Mouse (Mus musculus): ENCODE results near the gene Ndufc2. TPM values are rescaled to one million over a fixed set of nuclear protein-coding genes. Genes with fewer than 3 reads are reported as not detected.

Gene Ndufc2
- total and polyA plus RNA-seq, 3 experiments = 346 to 533 (median 483) TPM

DNA sequence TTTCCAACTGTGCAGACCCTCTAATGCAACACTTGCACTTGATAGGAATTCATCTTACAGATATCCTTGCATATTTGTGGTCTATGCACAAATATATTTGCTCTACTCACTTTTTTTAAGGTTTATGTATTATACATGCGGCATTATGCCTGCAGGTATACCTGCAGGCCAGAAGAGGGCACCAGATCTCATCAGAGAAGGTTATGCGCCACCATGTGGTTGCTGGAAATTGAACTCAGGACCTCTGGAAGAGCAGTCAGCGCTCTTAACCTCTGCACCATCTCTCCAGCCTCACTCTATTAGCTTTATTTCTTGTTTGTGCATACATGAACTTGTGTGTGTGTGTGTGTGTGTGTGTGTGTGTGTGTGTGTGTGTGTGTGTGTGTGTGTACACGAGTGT, 38.3 kb upstream of the Ndufc2 start:
- peaks cover 1% of the 10 kb centered on the region; the same call in 1 of the 2 replicates for H3K4me1 ChIP-seq (ENCODE audit: control insufficient read depth, insufficient read depth, low read length)
- TF ChIP-seq POLR2A (IDR thresholded peaks at IDR 0.05; ENCODE audit: insufficient read depth, low read depth, low read length) (no peak), EP300 (IDR thresholded peaks at IDR 0.05; ENCODE audit: insufficient read depth, low read depth, low read length) (no peak), CTCF (IDR thresholded peaks at IDR 0.05) (peak; percentile 80)
- no peaks in the 10 kb centered on the region for H3K36me3 ChIP-seq (ENCODE audit: control insufficient read depth, insufficient read depth, low read length)
- no peak overlapping the region for H3K4me3 ChIP-seq
- H3K79me2 ChIP-seq (replicated peaks; ENCODE audit: control insufficient read depth, insufficient read depth, low read length) = no peaks in the 10 kb centered on the region
- H3K27me3 ChIP-seq (ENCODE audit: control insufficient read depth, insufficient read depth, low read length) = no peaks in the 10 kb centered on the region
- DNase-seq = no peak
- no peak overlapping the region for H3K27ac ChIP-seq
- H3K9ac ChIP-seq (ENCODE audit: low read depth, low read length) = no peak overlapping the region
- WGBS = 37% methylated on average over 4 of the region's 4 CpGs
- intact Hi-C loops (cut with DNase I) = no loop called here

DNA sequence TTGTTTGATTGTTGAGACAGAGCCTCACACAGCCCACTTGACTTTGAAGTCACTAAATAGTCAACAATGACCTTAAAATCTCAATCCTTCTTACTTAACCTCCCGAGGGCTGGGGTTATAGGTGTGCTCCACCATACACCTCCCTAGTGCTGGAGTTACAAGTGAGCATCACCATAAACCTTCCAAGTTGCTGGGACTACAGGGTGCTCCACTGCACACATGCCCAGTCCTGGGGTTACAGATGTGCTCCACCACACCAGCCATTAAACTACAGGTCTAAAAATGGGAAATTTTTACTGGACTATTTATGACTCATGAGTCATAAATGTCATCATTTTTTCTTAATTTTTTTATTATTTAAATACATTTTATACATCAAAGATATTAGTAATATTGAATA, 33.9 kb upstream of the Ndufc2 start:
- no peak overlapping the region for H3K9ac ChIP-seq (ENCODE audit: low read depth, low read length)
- TF ChIP-seq CTCF (IDR thresholded peaks at IDR 0.05) (no peak), EP300 (IDR thresholded peaks at IDR 0.05; ENCODE audit: insufficient read depth, low read depth, low read length) (no peak), POLR2A (IDR thresholded peaks at IDR 0.05; ENCODE audit: insufficient read depth, low read depth, low read length) (no peak)
- 58% methylated on average over 1 of the region's 1 CpGs for WGBS

GRCm38 (mm10) chr7:97375101-97375500, 24.7 kb upstream of the Ndufc2 start:
- Histone ChIP-seq H3K4me1 (ENCODE audit: control insufficient read depth, insufficient read depth, low read length) (peaks cover 4% of the 10 kb centered on the region; the same call in 1 of the 2 replicates), H3K79me2 (replicated peaks; ENCODE audit: control insufficient read depth, insufficient read depth, low read length) (no peaks in the 10 kb centered on the region), H3K9ac (ENCODE audit: low read depth, low read length) (no peak overlapping the region), H3K27me3 (ENCODE audit: control insufficient read depth, insufficient read depth, low read length) (no peaks in the 10 kb centered on the region), H3K36me3 (ENCODE audit: control insufficient read depth, insufficient read depth, low read length) (no peaks in the 10 kb centered on the region), H3K4me3 (no peak overlapping the region), H3K27ac (no peak overlapping the region)
- 96% methylated on average over 9 of the region's 9 CpGs for WGBS
- TF ChIP-seq EP300 (IDR thresholded peaks at IDR 0.05; ENCODE audit: insufficient read depth, low read depth, low read length) = no peak
- no peak for DNase-seq
- intact Hi-C loops (cut with DNase I) = no loop called here

More for the DNA sequence above, 33.9 kb upstream of the Ndufc2 start:
- DNase-seq = no peak
- intact Hi-C loops (cut with DNase I) = no loop called here
- Histone ChIP-seq H3K36me3 (ENCODE audit: control insufficient read depth, insufficient read depth, low read length) (no peaks in the 10 kb centered on the region), H3K4me1 (ENCODE audit: control insufficient read depth, insufficient read depth, low read length) (0 out of 2 replicates have a peak, but pooled peaks cover under 1% of the 10 kb centered on the region), H3K27ac (no peak overlapping the region), H3K27me3 (ENCODE audit: control insufficient read depth, insufficient read depth, low read length) (no peaks in the 10 kb centered on the region), H3K79me2 (replicated peaks; ENCODE audit: control insufficient read depth, insufficient read depth, low read length) (no peaks in the 10 kb centered on the region), H3K4me3 (no peak overlapping the region)

GRCm38 (mm10) chr7:97375906-97376305, 23.9 kb upstream of the Ndufc2 start:
- no peak for DNase-seq
- no peak overlapping the region for H3K9ac ChIP-seq (ENCODE audit: low read depth, low read length)
- no peaks in the 10 kb centered on the region for H3K36me3 ChIP-seq (ENCODE audit: control insufficient read depth, insufficient read depth, low read length)
- H3K4me1 ChIP-seq (ENCODE audit: control insufficient read depth, insufficient read depth, low read length) = peaks cover 3% of the 10 kb centered on the region; the same call in 1 of the 2 replicates
- intact Hi-C loops (cut with DNase I) = no loop called here
- no peaks in the 10 kb centered on the region for H3K79me2 ChIP-seq (replicated peaks; ENCODE audit: control insufficient read depth, insufficient read depth, low read length)
- WGBS = 79% methylated on average over 2 of the region's 2 CpGs
- H3K27ac ChIP-seq = no peak overlapping the region
- H3K27me3 ChIP-seq (ENCODE audit: control insufficient read depth, insufficient read depth, low read length) = no peaks in the 10 kb centered on the region
- no peak overlapping the region for H3K4me3 ChIP-seq
- TF ChIP-seq CTCF (IDR thresholded peaks at IDR 0.05) (no peak), POLR2A (IDR thresholded peaks at IDR 0.05; ENCODE audit: insufficient read depth, low read depth, low read length) (no peak), EP300 (IDR thresholded peaks at IDR 0.05; ENCODE audit: insufficient read depth, low read depth, low read length) (no peak)

DNA sequence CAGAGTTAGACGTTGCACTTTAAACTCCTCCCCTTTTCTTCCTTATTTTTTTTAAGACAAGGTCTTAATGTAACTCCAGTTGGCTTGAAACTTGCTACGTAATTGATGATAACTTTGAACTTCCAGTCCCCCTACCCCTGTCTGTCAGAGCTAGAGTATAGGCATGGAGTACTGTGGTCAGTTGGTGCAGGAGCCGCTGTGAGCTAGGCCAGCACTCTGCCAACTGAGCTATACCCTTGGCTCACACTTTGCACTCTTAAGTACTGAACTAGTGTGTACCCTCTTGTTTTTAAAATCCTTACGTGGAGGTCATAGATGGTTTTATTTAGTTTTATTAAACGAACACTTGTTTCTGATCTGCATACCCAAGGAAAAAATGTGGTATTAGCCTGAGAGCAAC, 20.5 kb upstream of the Ndufc2 start:
- H3K4me1 ChIP-seq (ENCODE audit: control insufficient read depth, insufficient read depth, low read length) = peaks cover 1% of the 10 kb centered on the region; the same call in 1 of the 2 replicates
- intact Hi-C loops (cut with DNase I) = no loop called here

DNA sequence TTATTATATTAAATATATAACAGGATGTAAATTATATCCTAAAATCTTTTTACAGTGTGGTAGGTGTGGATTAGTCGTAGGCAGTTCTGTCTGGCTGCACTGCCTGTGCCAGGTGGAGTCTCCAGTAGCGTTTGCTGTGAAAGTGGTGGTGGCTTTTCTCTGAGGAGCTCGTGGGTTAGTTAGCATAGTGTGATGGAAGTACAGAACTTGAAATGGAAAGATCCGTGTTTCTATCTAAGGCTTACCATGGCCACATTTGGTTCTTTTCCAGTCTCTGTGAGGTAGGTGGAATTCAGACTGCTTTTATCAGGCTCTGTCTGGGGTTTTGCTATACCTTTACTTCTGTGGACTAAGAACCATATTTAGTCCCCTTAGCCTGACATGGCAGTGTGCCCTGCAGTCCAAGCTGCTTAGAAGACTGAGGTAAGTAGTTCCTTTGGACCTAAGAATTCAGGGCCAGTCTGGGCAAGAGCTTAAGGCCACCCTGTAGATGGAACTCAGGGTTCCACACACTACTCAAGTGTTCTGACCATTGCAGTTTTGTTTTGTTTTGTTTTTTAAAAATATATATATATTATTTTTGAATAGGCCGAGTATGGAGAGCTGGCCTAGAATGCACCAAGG, 19.2 kb upstream of the Ndufc2 start:
- TF ChIP-seq POLR2A (IDR thresholded peaks at IDR 0.05; ENCODE audit: insufficient read depth, low read depth, low read length) = no peak
- Histone ChIP-seq H3K9ac (ENCODE audit: low read depth, low read length) (no peak overlapping the region), H3K27ac (no peak overlapping the region), H3K4me3 (no peak overlapping the region), H3K79me2 (replicated peaks; ENCODE audit: control insufficient read depth, insufficient read depth, low read length) (no peaks in the 10 kb centered on the region), H3K27me3 (ENCODE audit: control insufficient read depth, insufficient read depth, low read length) (no peaks in the 10 kb centered on the region), H3K36me3 (ENCODE audit: control insufficient read depth, insufficient read depth, low read length) (no peaks in the 10 kb centered on the region), H3K4me1 (ENCODE audit: control insufficient read depth, insufficient read depth, low read length) (peaks cover 1% of the 10 kb centered on the region; the same call in 1 of the 2 replicates)
- DNase-seq = no peak
- intact Hi-C loops (cut with DNase I) = no loop called here
- WGBS = 90% methylated on average over 5 of the region's 5 CpGs

More for the DNA sequence above, 20.5 kb upstream of the Ndufc2 start:
- 87% methylated on average over 5 of the region's 5 CpGs for WGBS
- Histone ChIP-seq H3K79me2 (replicated peaks; ENCODE audit: control insufficient read depth, insufficient read depth, low read length) (no peaks in the 10 kb centered on the region), H3K9ac (ENCODE audit: low read depth, low read length) (no peak overlapping the region), H3K4me3 (no peak overlapping the region), H3K27me3 (ENCODE audit: control insufficient read depth, insufficient read depth, low read length) (no peaks in the 10 kb centered on the region), H3K27ac (no peak overlapping the region), H3K36me3 (ENCODE audit: control insufficient read depth, insufficient read depth, low read length) (no peaks in the 10 kb centered on the region)
- no peak for DNase-seq
- no peak for TF ChIP-seq EP300 (IDR thresholded peaks at IDR 0.05; ENCODE audit: insufficient read depth, low read depth, low read length)
- no peak for TF ChIP-seq POLR2A (IDR thresholded peaks at IDR 0.05; ENCODE audit: insufficient read depth, low read depth, low read length)
- TF ChIP-seq CTCF (IDR thresholded peaks at IDR 0.05) = no peak

All from heart, adult 2 months (tissue).